Mouse (Mus musculus): ENCODE results near the gene Amhr2. TPM values are rescaled to one million over a fixed set of nuclear protein-coding genes. Genes with fewer than 3 reads are reported as not detected.

Gene Amhr2
- polyA plus RNA-seq, 1 experiment from 2014 or later: 0.37 TPM

DNA sequence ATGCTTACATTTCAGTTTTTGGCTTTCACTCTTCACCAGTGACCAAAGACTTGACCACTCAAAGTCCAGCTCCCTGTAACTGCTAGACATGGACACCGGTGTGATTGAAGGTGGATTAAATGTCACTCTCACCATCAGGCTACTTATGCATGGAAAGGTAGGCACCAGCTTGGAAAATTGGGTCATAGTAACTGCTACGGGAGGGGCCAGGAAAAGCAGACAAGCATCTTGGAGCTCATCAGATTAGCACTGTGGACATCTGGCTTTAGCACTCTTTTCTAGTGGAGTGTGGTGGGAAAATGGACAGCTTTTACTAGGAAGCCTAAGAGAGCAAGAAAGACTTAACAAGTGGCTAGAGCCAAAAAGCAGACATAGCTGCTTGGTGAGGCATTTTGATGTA lies 28.1 kb downstream of the Amhr2 start:
- peaks cover 6% of the 10 kb centered on the region; the same call in 1 of the 2 replicates for H3K4me1 ChIP-seq (ENCODE audit: control insufficient read depth, insufficient read depth, low read length)
- WGBS: 80% methylated on average over 2 of the region's 2 CpGs
- DNase-seq (ENCODE audit: low spot score, missing footprints): peak; percentile 74
- H3K9me3 ChIP-seq (ENCODE audit: control insufficient read depth, low read length): no peaks in the 10 kb centered on the region
- peaks cover 18% of the 10 kb centered on the region for H3K36me3 ChIP-seq (ENCODE audit: control insufficient read depth, insufficient read depth, low read length)
- no peak overlapping the region for H3K4me3 ChIP-seq (ENCODE audit: low read depth, low read length)
- H3K9ac ChIP-seq (ENCODE audit: low read length): no peak overlapping the region
- H3K27me3 ChIP-seq (ENCODE audit: control insufficient read depth, insufficient read depth, low read length): no peaks in the 10 kb centered on the region
- ATAC-seq (ENCODE audit: low FRiP score): no peak
- H3K4me2 ChIP-seq: no peak overlapping the region
- no peak overlapping the region for H3K27ac ChIP-seq (ENCODE audit: low read depth, low read length)

DNA sequence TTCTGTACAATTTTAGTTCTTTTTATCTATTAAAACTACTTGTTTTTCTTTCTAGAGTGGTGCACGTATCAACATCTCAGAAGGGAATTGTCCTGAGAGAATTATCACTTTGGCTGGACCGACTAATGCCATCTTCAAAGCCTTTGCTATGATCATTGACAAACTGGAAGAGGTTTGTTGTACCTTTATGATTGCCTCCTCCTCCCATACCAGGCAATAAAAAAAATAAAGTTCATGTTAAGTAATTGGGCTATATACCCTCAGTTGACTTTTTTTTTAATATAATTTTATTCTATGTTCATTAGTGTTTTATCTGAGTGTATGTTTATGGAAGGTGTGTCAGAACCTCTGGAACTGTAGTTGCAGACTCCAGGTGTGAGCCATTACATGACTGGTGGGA lies 29.4 kb downstream of the Amhr2 start:
- 91% methylated on average over 2 of the region's 2 CpGs for WGBS
- no peaks in the 10 kb centered on the region for H3K9me3 ChIP-seq (ENCODE audit: control insufficient read depth, low read length)
- H3K4me3 ChIP-seq (ENCODE audit: low read depth, low read length): no peak overlapping the region
- H3K27ac ChIP-seq (ENCODE audit: low read depth, low read length): no peak overlapping the region
- DNase-seq (ENCODE audit: low spot score, missing footprints) (peak; percentile 79), ATAC-seq (ENCODE audit: low FRiP score) (no peak)
- H3K36me3 ChIP-seq (ENCODE audit: control insufficient read depth, insufficient read depth, low read length): peaks cover 21% of the 10 kb centered on the region
- no peaks in the 10 kb centered on the region for H3K27me3 ChIP-seq (ENCODE audit: control insufficient read depth, insufficient read depth, low read length)
- H3K4me1 ChIP-seq (ENCODE audit: control insufficient read depth, insufficient read depth, low read length): peaks cover 6% of the 10 kb centered on the region; the same call in 1 of the 2 replicates
- H3K4me2 ChIP-seq: no peak overlapping the region
- H3K9ac ChIP-seq (ENCODE audit: low read length): no peak overlapping the region

DNA sequence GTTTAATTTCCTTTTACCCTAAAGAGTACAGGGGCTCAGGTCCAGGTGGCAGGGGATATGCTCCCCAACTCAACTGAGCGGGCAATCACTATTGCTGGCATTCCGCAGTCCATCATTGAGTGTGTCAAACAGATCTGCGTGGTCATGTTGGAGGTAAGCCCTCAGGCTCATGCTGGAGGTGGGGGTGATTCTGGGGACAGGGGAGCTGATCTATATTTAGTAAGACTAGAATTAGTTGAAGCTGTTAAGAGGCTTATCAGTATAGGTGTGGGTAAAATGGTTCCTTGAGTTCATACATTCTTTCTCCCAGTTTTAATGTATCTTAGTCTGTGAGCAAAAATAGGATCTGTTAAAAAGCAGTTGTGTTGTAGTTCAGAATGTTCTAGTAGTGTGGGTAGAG lies 38.0 kb downstream of the Amhr2 start:
- peaks cover 36% of the 10 kb centered on the region for H3K36me3 ChIP-seq (ENCODE audit: control insufficient read depth, insufficient read depth, low read length)
- 94% methylated on average over 3 of the region's 3 CpGs for WGBS
- no peaks in the 10 kb centered on the region for H3K9me3 ChIP-seq (ENCODE audit: control insufficient read depth, low read length)
- no peak overlapping the region for H3K4me3 ChIP-seq (ENCODE audit: low read depth, low read length)
- no peak overlapping the region for H3K4me2 ChIP-seq
- no peaks in the 10 kb centered on the region for H3K4me1 ChIP-seq (ENCODE audit: control insufficient read depth, insufficient read depth, low read length)
- no peak overlapping the region for H3K27ac ChIP-seq (ENCODE audit: low read depth, low read length)
- H3K9ac ChIP-seq (ENCODE audit: low read length): no peak overlapping the region
- ATAC-seq (ENCODE audit: low FRiP score) (no peak), DNase-seq (ENCODE audit: low spot score, missing footprints) (no peak)
- no peaks in the 10 kb centered on the region for H3K27me3 ChIP-seq (ENCODE audit: control insufficient read depth, insufficient read depth, low read length)

DNA sequence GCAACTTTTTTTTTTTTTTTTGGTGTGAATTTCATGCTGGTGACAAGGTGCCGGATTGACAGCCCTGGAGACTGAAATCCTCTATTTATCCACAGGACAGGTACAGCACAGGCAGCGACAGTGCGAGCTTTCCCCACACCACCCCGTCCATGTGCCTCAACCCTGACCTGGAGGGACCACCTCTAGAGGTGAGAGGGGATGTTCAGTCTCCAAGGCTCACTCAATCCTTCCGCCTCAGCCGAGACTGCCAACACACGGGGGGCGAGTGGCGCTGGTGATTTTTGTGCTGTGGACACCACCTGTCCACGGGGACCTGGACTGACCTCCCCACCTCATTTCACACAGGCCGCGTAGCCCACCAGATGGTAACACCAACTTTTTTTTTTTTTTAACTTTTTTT lies 40.7 kb downstream of the Amhr2 start:
- Histone ChIP-seq H3K4me2 (no peak overlapping the region), H3K36me3 (ENCODE audit: control insufficient read depth, insufficient read depth, low read length) (peaks cover 39% of the 10 kb centered on the region), H3K27me3 (ENCODE audit: control insufficient read depth, insufficient read depth, low read length) (no peaks in the 10 kb centered on the region), H3K27ac (ENCODE audit: low read depth, low read length) (no peak overlapping the region), H3K9me3 (ENCODE audit: control insufficient read depth, low read length) (no peaks in the 10 kb centered on the region), H3K4me3 (ENCODE audit: low read depth, low read length) (no peak overlapping the region), H3K4me1 (ENCODE audit: control insufficient read depth, insufficient read depth, low read length) (no peaks in the 10 kb centered on the region), H3K9ac (ENCODE audit: low read length) (no peak overlapping the region)
- 91% methylated on average over 12 of the region's 12 CpGs for WGBS
- ATAC-seq (ENCODE audit: low FRiP score): no peak
- DNase-seq (ENCODE audit: low spot score, missing footprints): no peak

DNA sequence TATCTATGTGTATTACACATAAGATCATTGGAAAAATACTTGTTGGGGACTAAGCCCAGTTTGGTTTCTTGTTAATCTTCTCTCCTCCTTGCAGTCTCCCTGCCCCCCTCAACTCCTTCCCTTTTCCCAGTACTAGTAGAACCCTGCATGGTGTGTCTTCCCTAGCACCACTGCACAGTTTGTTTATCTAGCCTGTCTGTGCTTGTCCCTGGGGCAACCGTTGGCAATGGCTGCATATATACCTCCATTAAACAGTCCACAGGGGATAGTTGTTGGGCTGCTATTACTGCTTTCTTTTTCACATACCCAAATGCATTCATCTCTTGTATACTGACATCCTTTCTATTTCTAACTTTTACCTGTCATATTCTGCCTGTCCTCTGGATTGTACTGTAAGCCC lies 42.5 kb downstream of the Amhr2 start:
- Histone ChIP-seq H3K36me3 (ENCODE audit: control insufficient read depth, insufficient read depth, low read length) (peaks cover 41% of the 10 kb centered on the region), H3K4me2 (no peak overlapping the region), H3K27me3 (ENCODE audit: control insufficient read depth, insufficient read depth, low read length) (no peaks in the 10 kb centered on the region), H3K4me3 (ENCODE audit: low read depth, low read length) (no peak overlapping the region), H3K9ac (ENCODE audit: low read length) (no peak overlapping the region), H3K27ac (ENCODE audit: low read depth, low read length) (no peak overlapping the region), H3K9me3 (ENCODE audit: control insufficient read depth, low read length) (no peaks in the 10 kb centered on the region), H3K4me1 (ENCODE audit: control insufficient read depth, insufficient read depth, low read length) (no peaks in the 10 kb centered on the region)
- no peak for ATAC-seq (ENCODE audit: low FRiP score)
- DNase-seq (ENCODE audit: low spot score, missing footprints): no peak
- WGBS: 84% methylated on average over 1 of the region's 1 CpGs

DNA sequence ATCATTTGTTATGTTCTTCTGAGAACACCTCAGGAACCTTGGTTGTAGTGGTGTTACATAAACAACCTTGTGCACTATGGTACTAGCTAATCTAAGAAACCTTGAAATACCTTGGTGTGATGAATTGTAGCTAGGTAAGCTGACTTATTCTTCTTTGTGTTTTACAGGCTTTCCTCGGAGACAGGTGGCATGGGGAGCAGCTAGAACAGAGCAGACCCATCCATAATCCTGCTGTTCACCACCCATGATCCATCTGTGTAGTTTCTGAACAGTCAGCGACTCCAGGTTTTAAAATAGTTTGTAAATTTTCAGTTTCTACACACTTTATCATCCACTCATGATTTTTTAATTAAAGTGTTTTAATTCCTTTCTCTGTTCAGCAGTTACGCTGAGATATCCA lies 53.2 kb downstream of the Amhr2 start:
- H3K9ac ChIP-seq (ENCODE audit: low read length): no peak overlapping the region
- 87% methylated on average over 3 of the region's 3 CpGs for WGBS

DNA sequence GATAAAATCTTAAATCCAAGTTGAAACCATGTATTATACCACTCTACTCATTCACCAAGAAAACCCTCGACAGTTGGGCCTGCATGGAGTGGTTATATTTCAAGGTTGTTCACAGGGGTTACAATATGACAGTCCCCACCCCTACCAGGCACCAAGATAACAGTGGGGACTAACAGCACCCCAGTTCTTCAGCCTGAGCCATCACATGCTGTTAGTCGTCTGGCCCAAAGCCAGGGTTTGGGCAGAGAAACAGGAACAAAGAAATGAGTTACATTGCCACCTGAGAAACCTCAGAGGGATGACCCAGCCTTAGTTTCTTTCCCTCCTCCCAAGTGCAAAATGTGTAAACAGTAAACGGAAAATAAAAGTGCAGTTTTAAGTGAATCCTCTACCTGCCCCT lies 54.2 kb downstream of the Amhr2 start:
- peak; percentile 77 for DNase-seq (ENCODE audit: low spot score, missing footprints)
- no peak overlapping the region for H3K27ac ChIP-seq (ENCODE audit: low read depth, low read length)
- H3K4me2 ChIP-seq: no peak overlapping the region
- H3K27me3 ChIP-seq (ENCODE audit: control insufficient read depth, insufficient read depth, low read length): no peaks in the 10 kb centered on the region
- H3K9ac ChIP-seq (ENCODE audit: low read length): no peak overlapping the region
- no peak for ATAC-seq (ENCODE audit: low FRiP score)
- H3K9me3 ChIP-seq (ENCODE audit: control insufficient read depth, low read length): no peaks in the 10 kb centered on the region
- H3K36me3 ChIP-seq (ENCODE audit: control insufficient read depth, insufficient read depth, low read length): peaks cover 40% of the 10 kb centered on the region
- WGBS: 82% methylated on average over 3 of the region's 3 CpGs
- H3K4me1 ChIP-seq (ENCODE audit: control insufficient read depth, insufficient read depth, low read length): no peaks in the 10 kb centered on the region
- H3K4me3 ChIP-seq (ENCODE audit: low read depth, low read length): no peak overlapping the region

More for the DNA sequence above, 53.2 kb downstream of the Amhr2 start:
- peak; percentile 79 for DNase-seq (ENCODE audit: low spot score, missing footprints)
- Histone ChIP-seq H3K27me3 (ENCODE audit: control insufficient read depth, insufficient read depth, low read length) (no peaks in the 10 kb centered on the region), H3K4me1 (ENCODE audit: control insufficient read depth, insufficient read depth, low read length) (no peaks in the 10 kb centered on the region), H3K4me2 (no peak overlapping the region), H3K36me3 (ENCODE audit: control insufficient read depth, insufficient read depth, low read length) (peaks cover 38% of the 10 kb centered on the region), H3K9me3 (ENCODE audit: control insufficient read depth, low read length) (no peaks in the 10 kb centered on the region), H3K27ac (ENCODE audit: low read depth, low read length) (no peak overlapping the region), H3K4me3 (ENCODE audit: low read depth, low read length) (no peak overlapping the region)
- ATAC-seq (ENCODE audit: low FRiP score): no peak

DNA sequence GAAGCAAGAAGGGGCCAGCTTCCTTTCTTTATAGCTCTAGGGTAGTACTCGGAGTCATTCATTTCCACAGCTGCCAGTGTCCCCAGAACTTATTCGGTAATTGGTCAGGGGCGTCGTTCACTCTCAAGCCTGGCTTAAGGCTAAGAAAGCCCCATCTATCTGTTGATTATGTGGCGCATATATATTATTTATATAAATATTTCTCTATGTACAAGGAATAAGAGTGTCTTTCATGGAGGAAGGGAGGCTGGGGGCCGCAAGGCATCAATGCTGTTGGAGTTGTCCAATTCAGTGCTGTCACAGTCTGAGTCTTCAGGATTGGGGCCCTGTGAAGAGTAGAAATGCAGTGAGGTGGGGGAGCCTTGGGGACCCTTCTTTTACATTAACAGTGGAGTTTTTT lies 54.7 kb downstream of the Amhr2 start:
- no peak overlapping the region for H3K9ac ChIP-seq (ENCODE audit: low read length)
- H3K4me3 ChIP-seq (ENCODE audit: low read depth, low read length): no peak overlapping the region
- H3K9me3 ChIP-seq (ENCODE audit: control insufficient read depth, low read length): no peaks in the 10 kb centered on the region
- H3K4me1 ChIP-seq (ENCODE audit: control insufficient read depth, insufficient read depth, low read length): no peaks in the 10 kb centered on the region
- H3K36me3 ChIP-seq (ENCODE audit: control insufficient read depth, insufficient read depth, low read length): peaks cover 40% of the 10 kb centered on the region
- DNase-seq (ENCODE audit: low spot score, missing footprints) (peak; percentile 82), ATAC-seq (ENCODE audit: low FRiP score) (no peak)
- no peaks in the 10 kb centered on the region for H3K27me3 ChIP-seq (ENCODE audit: control insufficient read depth, insufficient read depth, low read length)
- WGBS: 90% methylated on average over 6 of the region's 6 CpGs
- H3K4me2 ChIP-seq: no peak overlapping the region
- no peak overlapping the region for H3K27ac ChIP-seq (ENCODE audit: low read depth, low read length)

DNA sequence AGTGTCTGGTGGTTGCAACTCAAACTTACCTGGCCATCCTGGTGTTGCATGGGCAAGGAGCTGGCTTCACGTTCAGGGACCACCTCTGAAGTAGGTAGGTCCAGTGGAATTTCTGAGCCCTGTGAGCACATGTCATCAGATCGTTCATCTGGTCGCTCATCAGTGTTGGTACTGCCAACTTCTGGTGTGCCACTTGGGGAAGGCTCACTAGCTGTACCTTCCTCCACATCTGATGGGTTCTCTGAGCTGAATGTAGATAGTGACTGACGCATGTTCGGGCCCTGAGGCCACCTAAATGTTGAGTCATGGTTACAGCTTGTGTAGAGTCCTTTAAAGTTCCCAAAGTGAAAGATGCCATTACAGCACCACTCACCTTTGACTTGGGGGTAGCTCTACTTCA lies 55.3 kb downstream of the Amhr2 start:
- H3K4me2 ChIP-seq: no peak overlapping the region
- no peaks in the 10 kb centered on the region for H3K27me3 ChIP-seq (ENCODE audit: control insufficient read depth, insufficient read depth, low read length)
- H3K4me3 ChIP-seq (ENCODE audit: low read depth, low read length): no peak overlapping the region
- no peak overlapping the region for H3K9ac ChIP-seq (ENCODE audit: low read length)
- no peak for DNase-seq (ENCODE audit: low spot score, missing footprints)
- peaks cover 40% of the 10 kb centered on the region for H3K36me3 ChIP-seq (ENCODE audit: control insufficient read depth, insufficient read depth, low read length)
- 91% methylated on average over 5 of the region's 5 CpGs for WGBS
- H3K4me1 ChIP-seq (ENCODE audit: control insufficient read depth, insufficient read depth, low read length): no peaks in the 10 kb centered on the region
- no peak overlapping the region for H3K27ac ChIP-seq (ENCODE audit: low read depth, low read length)
- no peaks in the 10 kb centered on the region for H3K9me3 ChIP-seq (ENCODE audit: control insufficient read depth, low read length)
- ATAC-seq (ENCODE audit: low FRiP score): no peak
